Mouse (Mus musculus) myocyte (in vitro differentiated cells): ENCODE measurements at regions not wholly inside any gene's neighbourhood (a gene's known extent, or its start where the extent isn't known, plus 50 kb on each side); places are given as distances from the start of the nearest gene placed in this dataset.

Experiments
- E2F4 ChIP-seq: IDR thresholded peaks from one replicate; pipeline ENCODE4 v1.6.1; 2011; ENCODE audit warnings: mild to moderate bottlenecking, control low read depth, moderate library complexity; ENCODE audit not compliant: insufficient read depth
- MAX ChIP-seq: IDR thresholded peaks from one replicate; pipeline ENCODE4 v1.6.1; 2011; ENCODE audit warnings: low read depth, mild to moderate bottlenecking, control low read depth
- MYOD1 ChIP-seq, 3 experiments: IDR thresholded peaks; one replicate each; pipeline ENCODE4 v1.6.1; 2011; ENCODE audit warnings: control low read depth in 2 of 3, low read depth in 2 of 3, mild to moderate bottlenecking in 2 of 3, moderate library complexity in 1 of 3; ENCODE audit not compliant: insufficient read length in 2 of 3, control insufficient read depth in 1 of 3
- POLR2A ChIP-seq: IDR thresholded peaks from one replicate; pipeline ENCODE4 v1.6.1; 2011; ENCODE audit warnings: low read depth, mild to moderate bottlenecking, control low read depth, moderate library complexity; ENCODE audit not compliant: insufficient read length
- TCF12 ChIP-seq: IDR thresholded peaks from one replicate; pipeline ENCODE4 v1.6.1; 2011; ENCODE audit warnings: mild to moderate bottlenecking, control low read depth; ENCODE audit not compliant: poor library complexity, insufficient read depth, severe bottlenecking
- USF1 ChIP-seq: IDR thresholded peaks from one replicate; pipeline ENCODE4 v1.6.1; 2011; ENCODE audit warnings: low read depth, mild to moderate bottlenecking, control low read depth, moderate library complexity

- TF ChIP-seq POLR2A (no peak), TCF12 (no peak), MYOD1 (IDR thresholded peaks at IDR 0.05; ENCODE audit: control insufficient read depth in 1 of 3, insufficient read length in 2 of 3, low read depth in 2 of 3) (no peak), USF1 (no peak), E2F4 (no peak), MAX (no peak)
Observed at GRCm38 (mm10) chr6:35814476-35814875, 274.8 kb upstream of the Mtpn start.
